In the genomic region with DNA sequence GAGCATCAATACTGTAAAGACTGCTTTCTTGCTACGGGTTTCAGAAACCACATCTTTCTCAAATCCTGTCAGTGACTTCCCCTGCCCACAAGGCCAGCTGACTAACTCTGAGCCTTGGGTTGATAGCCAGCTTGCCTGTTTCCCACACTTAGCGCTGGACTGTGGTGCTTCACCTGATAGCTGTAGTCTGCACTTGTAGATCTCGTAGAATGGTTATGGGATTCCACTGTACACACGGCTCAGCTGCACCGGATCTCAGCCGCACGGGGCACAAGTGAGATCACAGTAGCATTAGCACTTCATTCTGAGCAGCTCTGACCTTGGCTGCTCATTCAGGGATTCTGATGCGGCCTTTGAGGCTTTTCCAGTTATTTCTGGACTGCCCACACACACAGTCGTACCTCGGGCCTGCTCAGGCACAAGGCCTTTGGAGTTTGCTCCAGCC, we compare ENCODE assay signal across 13 mouse cellular contexts. TPM values are rescaled to one million over a fixed set of nuclear protein-coding genes. Genes with fewer than 3 reads are reported as not detected.
DNase-seq lines count a peak whose midpoint lies in the region; ATAC-seq lines count a peak whose summit lies in the region.
"Had no signal": no experiment of that assay in that cellular context is flagged by ENCODE, and none has a peak within 500 bp of the region (broad histone marks: within the 10 kb centered on the region; RNA-seq: fewer than 3 reads in every experiment).

No protein-coding gene starts in this region.

- no peak for ATAC-seq in monocyte, adult 5-6 weeks (replicated peaks; ENCODE audit: insufficient number of reproducible peaks, low FRiP score, low TSS enrichment, poor library complexity, severe bottlenecking)
- ATAC-seq: forebrain, embryonic 16.5 days had no signal

- peaks cover 61% of the 10 kb centered on the region for H3K4me1 ChIP-seq in heart, embryonic 10.5 days

- H3K36me3 ChIP-seq in heart, embryonic 10.5 days: peaks cover 9% of the 10 kb centered on the region

- H3K9me3 ChIP-seq in heart, embryonic 10.5 days: no peaks in the 10 kb centered on the region

- no peak for DNase-seq in heart, embryonic 10.5 days (ENCODE audit: low spot score)
- DNase-seq in heart, postnatal 10 days: no peak
- DNase-seq in lung, postnatal 10 days: peak; percentile 57
- DNase-seq in lung, postnatal 14 days: no peak
- peak; percentile 62 for DNase-seq in ZHBTc4 (ENCODE audit: low read depth, low spot score)
- peak; percentile 61 to 68 for DNase-seq in kidney, postnatal 36 days
- DNase-seq in layer of hippocampus, postnatal 25 days (ENCODE audit: extremely low spot score in 1 of 2, low spot score in 1 of 2): no peak
- DNase-seq: heart, postnatal 14 days; layer of hippocampus, adult 9-11 months; thymus, adult 18-20 months had no signal

- intact Hi-C loops in heart, postnatal 10 days (cut with DNase I): no loop called here

- H3K4me3 ChIP-seq in heart, embryonic 10.5 days: no peak overlapping the region

- WGBS in heart, embryonic 10.5 days: 66% methylated on average over 10 of the region's 10 CpGs

- peaks cover 15% of the 10 kb centered on the region; the same call in 1 of the 2 replicates for H3K27me3 ChIP-seq in heart, embryonic 10.5 days (ENCODE audit: insufficient read depth, poor library complexity, severe bottlenecking)

- H3K27ac ChIP-seq in heart, embryonic 10.5 days: peak overlapping the region; percentile 69

RNA-seq across cellular contexts. Expression of gene Cygb, which starts 14.3 kb away (rescaled TPM):
- polyA plus RNA-seq in heart, embryonic 10.5 days (2016; fragmentation: Nextera tagmentation; extraction: Ambion mirVana): 1.0 and 2.8 TPM in 2 replicates
- 10 to 100 TPM; 76.2 to 85.4 TPM for total RNA-seq in heart, postnatal 10 days (2021)
- total RNA-seq in layer of hippocampus, postnatal 25 days (2021): 10 to 100 TPM; 65.7 to 78.3 TPM
- total RNA-seq in monocyte, adult 5-6 weeks (2017): 0.29 TPM in 1 of 3 replicates, not detected in the others

RNA-seq across cellular contexts. Expression of gene Prcd, which starts 15.1 kb away (rescaled TPM):
- polyA plus RNA-seq in heart, embryonic 10.5 days (2016; fragmentation: Nextera tagmentation; extraction: Ambion mirVana): 0.60 and 0.78 TPM in 2 replicates
- total RNA-seq in heart, postnatal 10 days (2021): 1 to 10 TPM; 1.4 to 1.7 TPM
- 1 to 10 TPM; 6.4 to 7.0 TPM for total RNA-seq in layer of hippocampus, postnatal 25 days (2021)
- total RNA-seq in monocyte, adult 5-6 weeks (2017): not detected in 3 replicates
- total RNA-seq: liver, adult 2 months had no signal
- polyA plus RNA-seq: liver, adult 2 months had no signal

RNA-seq across cellular contexts. Expression of gene Rhbdf2, which starts 41.6 kb away (rescaled TPM):
- 6.7 and 8.7 TPM in 2 replicates for polyA plus RNA-seq in heart, embryonic 10.5 days (2016; fragmentation: Nextera tagmentation; extraction: Ambion mirVana)
- 10 to 100 TPM; 15.4 to 17.7 TPM for total RNA-seq in heart, postnatal 10 days (2021)
- total RNA-seq in layer of hippocampus, postnatal 25 days (2021): 1 to 10 TPM; 1.1 to 1.8 TPM
- 14.1 to 16.7 TPM (median 15.1 TPM) in 3 replicates for total RNA-seq in monocyte, adult 5-6 weeks (2017)

Comparison
In these comparisons a context has a peak if more than half of its experiments do, and no peak if none do; other contexts are left out.
1. DNase-seq: peak in lung, postnatal 10 days (single experiment), ZHBTc4 (single experiment) and kidney, postnatal 36 days (2 of 2); none in heart, embryonic 10.5 days (single experiment), heart, postnatal 10 days (0 of 2), lung, postnatal 14 days (single experiment) and layer of hippocampus, postnatal 25 days (0 of 2).
2. RNA of gene Cygb, which starts 14.3 kb away (total RNA-seq): 76.2 to 85.4 TPM in heart, postnatal 10 days and 65.7 to 78.3 TPM in layer of hippocampus, postnatal 25 days; 0.29 TPM in monocyte, adult 5-6 weeks; every median in the first group is over 10 times any median in the second.